Mouse (Mus musculus) olfactory bulb, adult 2 months (tissue): ENCODE data around the gene Trim9.

ENCODE experiments used
- CTCF ChIP-seq: fragments of 200-500 bp; IDR thresholded peaks from 2 replicates; pipeline ENCODE4 v1.5.1; 2012; ENCODE audit warnings: low read depth, mild to moderate bottlenecking, low read length, moderate library complexity; ENCODE audit not compliant: insufficient read depth
- POLR2A ChIP-seq: fragments of 200-500 bp; IDR thresholded peaks from 2 replicates; pipeline ENCODE4 v1.6.1; 2012; ENCODE audit warnings: mild to moderate bottlenecking, low read depth, low read length, moderate library complexity; ENCODE audit not compliant: insufficient read depth

DNA sequence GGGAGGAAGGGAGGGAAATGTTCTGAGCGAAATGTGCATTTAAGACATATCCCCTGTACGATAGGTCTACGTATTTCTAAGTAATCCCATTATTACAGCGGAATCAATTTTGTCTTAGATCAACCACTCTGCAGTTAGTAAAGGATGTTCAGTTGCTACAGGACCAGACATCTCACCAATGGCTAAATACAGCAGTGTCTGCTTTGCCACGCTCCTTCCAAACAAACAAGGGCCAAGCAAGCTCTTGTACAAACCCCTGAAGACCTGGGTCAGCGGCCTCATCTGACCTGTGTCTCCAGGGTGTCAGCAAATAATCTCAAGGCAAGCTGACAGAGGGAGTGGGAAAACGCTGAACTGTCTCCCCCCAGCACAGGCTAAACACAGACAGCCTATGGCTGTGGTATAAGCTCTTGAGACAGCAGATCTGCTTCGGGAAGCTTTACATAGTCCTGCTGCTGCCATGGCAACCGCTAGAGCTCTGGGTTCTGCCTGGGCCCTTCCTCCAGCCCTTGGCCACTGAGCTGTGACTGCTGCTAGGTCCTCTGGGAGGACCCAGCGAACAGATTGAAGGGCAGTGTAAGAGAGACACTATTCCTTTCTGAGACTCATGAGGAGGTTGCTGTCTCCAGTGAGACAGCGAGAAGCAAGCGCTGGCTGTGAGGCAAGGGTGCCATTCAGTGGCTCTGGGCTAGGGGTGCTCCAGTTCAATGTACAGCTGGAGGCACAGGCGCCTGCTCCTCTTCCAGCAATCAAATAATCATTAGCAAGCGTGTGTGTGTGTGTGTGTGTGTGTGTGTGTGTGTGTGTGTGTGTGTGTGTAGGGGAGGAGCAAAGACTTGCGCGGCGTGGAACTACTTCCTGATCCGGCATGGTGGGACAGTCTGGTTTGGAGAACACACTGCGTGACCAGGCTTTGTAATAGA is 20.2 kb upstream of the Trim9 start:
- TF ChIP-seq CTCF (0 out of 2 replicates have a peak, but pooled peaks have one; percentile 16), POLR2A (0 out of 2 replicates have a peak, but pooled peaks have one; percentile 37)
